Mouse (Mus musculus) lung, adult 2 months (tissue): ENCODE measurements around the gene Atp13a3.

Experiments
- CTCF ChIP-seq: fragments of 200-500 bp; IDR thresholded peaks from 2 replicates; pipeline ENCODE4 v1.5.1; 2011; ENCODE audit warnings: mild to moderate bottlenecking, low read length, control low read depth; ENCODE audit not compliant: insufficient read depth
- POLR2A ChIP-seq: fragments of 200-500 bp; IDR thresholded peaks from 2 replicates; pipeline ENCODE4 v1.6.1; 2011; ENCODE audit warnings: low read depth, mild to moderate bottlenecking, control low read depth, low read length, borderline replicate concordance; ENCODE audit errors: extremely low read depth

- TF ChIP-seq POLR2A (no peak), CTCF (no peak)
These were observed 29.6 kb upstream of the Atp13a3 start for GRCm38 (mm10) chr16:30435393-30435792.
